Mouse (Mus musculus) spleen, adult 2 months (tissue): ENCODE measurements at regions not wholly inside any gene's neighbourhood (a gene's known extent, or its start where the extent isn't known, plus 50 kb on each side); places are given as distances from the start of the nearest gene placed in this dataset.

Source experiments
- CTCF ChIP-seq: fragments of 200-500 bp; IDR thresholded peaks from 2 replicates; pipeline ENCODE4 v1.5.1; 2011; ENCODE audit warnings: mild to moderate bottlenecking, inconsistent platforms; ENCODE audit not compliant: insufficient read depth, insufficient read length, insufficient replicate concordance; ENCODE audit errors: extremely low read depth
- POLR2A ChIP-seq: fragments of 200-500 bp; IDR thresholded peaks from 2 replicates; pipeline ENCODE4 v1.6.1; 2011; ENCODE audit warnings: low read depth, low read length, inconsistent platforms

DNA sequence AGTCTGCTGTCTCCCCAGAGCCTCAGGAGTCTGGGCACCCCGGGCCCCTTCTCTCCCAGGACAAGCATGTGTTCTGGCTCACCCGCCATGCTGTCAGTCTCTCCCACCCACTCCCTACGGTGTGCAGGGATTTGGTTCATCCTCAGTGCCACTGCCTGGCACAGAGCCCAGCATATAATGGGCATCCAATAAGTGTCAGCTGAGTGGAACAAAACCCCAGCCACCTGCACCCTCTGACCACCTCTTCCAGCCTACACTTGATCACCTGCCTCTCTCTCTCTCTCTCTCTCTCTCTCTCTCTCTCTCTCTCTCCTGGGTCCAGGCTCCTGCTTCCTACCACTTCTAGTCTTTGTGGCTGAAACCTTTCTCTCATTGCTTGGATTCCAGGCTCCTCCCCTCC lies 259.9 kb upstream of the Gm4791 start:
- TF ChIP-seq POLR2A, result no peak
- no peak for TF ChIP-seq CTCF
